In the genomic region with DNA sequence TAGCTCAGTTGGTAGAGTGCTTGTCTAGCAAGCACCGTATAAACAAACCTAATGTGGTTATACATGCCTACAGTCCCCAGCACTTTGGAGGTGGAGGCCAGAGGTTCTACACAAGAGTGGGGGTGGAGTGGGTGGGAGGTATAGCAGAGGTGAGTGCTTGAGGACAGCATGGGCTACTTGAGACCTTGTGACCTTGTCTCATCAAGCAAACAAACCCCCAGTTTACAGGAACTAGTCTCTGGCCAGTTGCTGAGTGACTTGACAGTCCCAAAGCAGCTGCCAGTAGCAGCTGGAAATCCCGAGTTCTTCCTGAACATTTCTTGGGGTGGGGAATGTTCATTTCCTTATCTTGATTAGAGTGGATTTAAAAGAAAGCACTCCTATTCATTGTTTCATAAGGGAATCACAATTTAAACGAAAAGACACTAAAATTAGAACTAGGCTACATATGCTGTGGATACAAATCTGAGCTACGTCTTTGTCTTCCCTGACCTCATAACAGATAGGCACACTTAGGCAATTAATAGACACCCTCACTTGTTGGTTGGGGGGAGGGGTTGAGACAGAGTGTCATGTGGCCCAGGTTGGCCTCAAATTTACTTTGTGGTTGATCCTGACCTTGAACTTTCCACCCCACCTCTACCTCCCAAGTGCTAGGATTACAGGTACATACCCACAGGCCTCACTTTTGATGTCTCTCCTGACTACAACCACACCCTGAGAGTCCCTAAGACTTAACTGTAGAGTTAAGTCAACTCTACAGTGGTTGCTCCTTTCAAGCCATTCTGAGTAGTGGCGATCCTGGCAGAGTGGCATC, we compare ENCODE assay signal across 17 mouse cellular contexts. TPM values are rescaled to one million over a fixed set of nuclear protein-coding genes. Genes with fewer than 3 reads are reported as not detected.
DNase-seq lines count a peak whose midpoint lies in the region; ATAC-seq lines count a peak whose summit lies in the region.
"Had no signal": no experiment of that assay in that cellular context is flagged by ENCODE, and none has a peak within 500 bp of the region (broad histone marks: within the 10 kb centered on the region; RNA-seq: fewer than 3 reads in every experiment).

No protein-coding gene starts in this region.

- ATAC-seq in forebrain, embryonic 11.5 days (replicated peaks; ENCODE audit: low FRiP score), result peak; percentile 39; the same call in 1 of the 2 replicates
- ATAC-seq in forebrain, embryonic 16.5 days, result no peak
- 0 out of 2 replicates have a peak, but pooled peaks have one; percentile 19 for ATAC-seq in hindbrain, embryonic 11.5 days (ENCODE audit: low FRiP score)
- ATAC-seq in hindbrain, embryonic 12.5 days (ENCODE audit: low FRiP score), result no peak
- no peak for ATAC-seq in midbrain, embryonic 12.5 days (ENCODE audit: low FRiP score, low read depth)
- no peak for ATAC-seq in midbrain, embryonic 14.5 days (ENCODE audit: low FRiP score, low TSS enrichment)
- ATAC-seq in neural tube, embryonic 14.5 days (ENCODE audit: low read depth), result no peak

- 51% methylated on average over 5 of the region's 5 CpGs for WGBS in forebrain, embryonic 11.5 days
- 56% methylated on average over 5 of the region's 5 CpGs for WGBS in forebrain, embryonic 16.5 days
- WGBS in hindbrain, embryonic 11.5 days, result 79% methylated on average over 5 of the region's 5 CpGs
- WGBS in hindbrain, embryonic 12.5 days, result 69% methylated on average over 5 of the region's 5 CpGs
- WGBS in midbrain, embryonic 12.5 days, result 65% methylated on average over 5 of the region's 5 CpGs
- 61% methylated on average over 5 of the region's 5 CpGs for WGBS in midbrain, embryonic 14.5 days
- WGBS in neural tube, embryonic 14.5 days, result 75% methylated on average over 5 of the region's 5 CpGs

- no peak overlapping the region; the same call in 1 of the 2 replicates for H3K4me2 ChIP-seq in forebrain, embryonic 11.5 days (ENCODE audit: low read depth, low read length, severe bottlenecking)
- H3K4me2 ChIP-seq in forebrain, embryonic 16.5 days (ENCODE audit: low read length), result no peak overlapping the region
- H3K4me2 ChIP-seq in hindbrain, embryonic 11.5 days (replicated peaks; ENCODE audit: low read depth, low read length), result no peak overlapping the region
- no peak overlapping the region for H3K4me2 ChIP-seq in hindbrain, embryonic 12.5 days (replicated peaks)
- peak overlapping the region; percentile 45 for H3K4me2 ChIP-seq in midbrain, embryonic 12.5 days (replicated peaks)
- no peak overlapping the region for H3K4me2 ChIP-seq in midbrain, embryonic 14.5 days (ENCODE audit: low read length)
- H3K4me2 ChIP-seq in neural tube, embryonic 14.5 days (ENCODE audit: low read depth, low read length), result no peak overlapping the region
- H3K4me2 ChIP-seq: limb, embryonic 13.5 days had no signal

- H3K9me3 ChIP-seq in forebrain, embryonic 11.5 days (ENCODE audit: control insufficient read depth, low read length), result no peaks in the 10 kb centered on the region
- no peaks in the 10 kb centered on the region for H3K9me3 ChIP-seq in forebrain, embryonic 16.5 days (ENCODE audit: control insufficient read depth, low read length)
- H3K9me3 ChIP-seq in hindbrain, embryonic 11.5 days (ENCODE audit: control insufficient read depth, low read length), result no peaks in the 10 kb centered on the region
- H3K9me3 ChIP-seq in hindbrain, embryonic 12.5 days (replicated peaks), result no peaks in the 10 kb centered on the region
- no peaks in the 10 kb centered on the region for H3K9me3 ChIP-seq in midbrain, embryonic 12.5 days
- no peaks in the 10 kb centered on the region for H3K9me3 ChIP-seq in midbrain, embryonic 14.5 days (ENCODE audit: control insufficient read depth, low read length)
- H3K9me3 ChIP-seq in neural tube, embryonic 14.5 days (ENCODE audit: control insufficient read depth, low read length), result no peaks in the 10 kb centered on the region
- H3K9me3 ChIP-seq: G1E; limb, embryonic 13.5 days had no signal

- DNase-seq in forebrain, embryonic 11.5 days (ENCODE audit: low spot score), result no peak
- no peak for DNase-seq in hindbrain, embryonic 11.5 days (ENCODE audit: low spot score)
- no peak for DNase-seq in midbrain, embryonic 14.5 days
- DNase-seq: adrenal gland, postnatal 10 days; B cell, adult 2 months; cerebellum, adult 18-20 months; kidney, postnatal 14 days; right cerebral cortex, postnatal 14 days; thymus, postnatal 36 days had no signal

- H3K27me3 ChIP-seq in forebrain, embryonic 11.5 days (ENCODE audit: control insufficient read depth, insufficient read depth, low read length), result peaks cover 8% of the 10 kb centered on the region; the same call in 1 of the 2 replicates
- H3K27me3 ChIP-seq in forebrain, embryonic 16.5 days (replicated peaks; ENCODE audit: control insufficient read depth, insufficient read depth, low read length), result no peaks in the 10 kb centered on the region
- no peaks in the 10 kb centered on the region for H3K27me3 ChIP-seq in hindbrain, embryonic 11.5 days (ENCODE audit: control insufficient read depth, insufficient read depth, low read length)
- 0 out of 2 replicates have a peak, but pooled peaks cover 4% of the 10 kb centered on the region for H3K27me3 ChIP-seq in hindbrain, embryonic 12.5 days
- peaks cover 65% of the 10 kb centered on the region for H3K27me3 ChIP-seq in midbrain, embryonic 12.5 days
- H3K27me3 ChIP-seq in midbrain, embryonic 14.5 days (ENCODE audit: control insufficient read depth, insufficient read depth, low read length), result 0 out of 2 replicates have a peak, but pooled peaks cover 4% of the 10 kb centered on the region
- no peaks in the 10 kb centered on the region for H3K27me3 ChIP-seq in neural tube, embryonic 14.5 days (ENCODE audit: control insufficient read depth, insufficient read depth, low read length)
- H3K27me3 ChIP-seq: limb, embryonic 13.5 days had no signal

- no peak overlapping the region for H3K4me3 ChIP-seq in forebrain, embryonic 11.5 days (ENCODE audit: low read depth, low read length)
- no peak overlapping the region for H3K4me3 ChIP-seq in forebrain, embryonic 16.5 days (replicated peaks; ENCODE audit: low read length)
- H3K4me3 ChIP-seq in hindbrain, embryonic 11.5 days (ENCODE audit: low read depth, low read length), result no peak overlapping the region
- no peak overlapping the region for H3K4me3 ChIP-seq in hindbrain, embryonic 12.5 days
- no peak overlapping the region for H3K4me3 ChIP-seq in midbrain, embryonic 12.5 days
- no peak overlapping the region for H3K4me3 ChIP-seq in midbrain, embryonic 14.5 days (replicated peaks; ENCODE audit: low read depth, low read length)
- H3K4me3 ChIP-seq in neural tube, embryonic 14.5 days (ENCODE audit: low read depth, low read length), result no peak overlapping the region
- H3K4me3 ChIP-seq: limb, embryonic 13.5 days had no signal

- peaks cover 5% of the 10 kb centered on the region; the same call in 1 of the 2 replicates for H3K4me1 ChIP-seq in forebrain, embryonic 11.5 days (replicated peaks; ENCODE audit: control insufficient read depth, insufficient read depth, low read length)
- peaks cover 12% of the 10 kb centered on the region for H3K4me1 ChIP-seq in forebrain, embryonic 16.5 days (replicated peaks; ENCODE audit: control insufficient read depth, insufficient read depth, low read length)
- no peaks in the 10 kb centered on the region for H3K4me1 ChIP-seq in hindbrain, embryonic 11.5 days (replicated peaks; ENCODE audit: control insufficient read depth, insufficient read depth, low read length)
- peaks cover 13% of the 10 kb centered on the region for H3K4me1 ChIP-seq in hindbrain, embryonic 12.5 days
- H3K4me1 ChIP-seq in midbrain, embryonic 12.5 days, result peaks cover 11% of the 10 kb centered on the region
- peaks cover 10% of the 10 kb centered on the region; the same call in 1 of the 2 replicates for H3K4me1 ChIP-seq in midbrain, embryonic 14.5 days (ENCODE audit: control insufficient read depth, insufficient read depth, low read length)
- H3K4me1 ChIP-seq in neural tube, embryonic 14.5 days (ENCODE audit: control insufficient read depth, insufficient read depth, low read length), result no peaks in the 10 kb centered on the region

- no peak overlapping the region for H3K27ac ChIP-seq in forebrain, embryonic 11.5 days (ENCODE audit: low read depth, low read length)
- H3K27ac ChIP-seq in forebrain, embryonic 16.5 days (ENCODE audit: low read length), result no peak overlapping the region
- H3K27ac ChIP-seq in hindbrain, embryonic 11.5 days (ENCODE audit: low read depth, low read length), result no peak overlapping the region
- H3K27ac ChIP-seq in hindbrain, embryonic 12.5 days, result no peak overlapping the region
- H3K27ac ChIP-seq in midbrain, embryonic 12.5 days (replicated peaks), result peak overlapping the region; percentile 47; the same call in 1 of the 2 replicates
- H3K27ac ChIP-seq in midbrain, embryonic 14.5 days (replicated peaks; ENCODE audit: low read depth, low read length), result no peak overlapping the region
- 0 out of 2 replicates have a peak overlapping the region, but pooled peaks have one; percentile 28 for H3K27ac ChIP-seq in neural tube, embryonic 14.5 days (ENCODE audit: low read depth, low read length)
- H3K27ac ChIP-seq: limb, embryonic 13.5 days; macrophage; stomach, postnatal 0 days had no signal

- H3K9ac ChIP-seq in forebrain, embryonic 11.5 days (ENCODE audit: low read length), result no peak overlapping the region
- no peak overlapping the region for H3K9ac ChIP-seq in forebrain, embryonic 16.5 days (replicated peaks; ENCODE audit: low read depth, low read length)
- H3K9ac ChIP-seq in hindbrain, embryonic 11.5 days (ENCODE audit: low read depth, low read length), result no peak overlapping the region
- no peak overlapping the region for H3K9ac ChIP-seq in hindbrain, embryonic 12.5 days
- H3K9ac ChIP-seq in midbrain, embryonic 12.5 days (replicated peaks), result no peak overlapping the region
- no peak overlapping the region for H3K9ac ChIP-seq in midbrain, embryonic 14.5 days (replicated peaks; ENCODE audit: low read length)
- H3K9ac ChIP-seq in neural tube, embryonic 14.5 days (replicated peaks; ENCODE audit: low read depth, low read length), result no peak overlapping the region
- H3K9ac ChIP-seq: limb, embryonic 13.5 days had no signal

- no peaks in the 10 kb centered on the region for H3K36me3 ChIP-seq in forebrain, embryonic 11.5 days (ENCODE audit: control insufficient read depth, insufficient read depth, low read length)
- no peaks in the 10 kb centered on the region for H3K36me3 ChIP-seq in forebrain, embryonic 16.5 days (ENCODE audit: control insufficient read depth, insufficient read depth)
- no peaks in the 10 kb centered on the region for H3K36me3 ChIP-seq in hindbrain, embryonic 11.5 days (ENCODE audit: control insufficient read depth, insufficient read depth, low read length)
- no peaks in the 10 kb centered on the region for H3K36me3 ChIP-seq in hindbrain, embryonic 12.5 days
- no peaks in the 10 kb centered on the region for H3K36me3 ChIP-seq in midbrain, embryonic 12.5 days
- H3K36me3 ChIP-seq in midbrain, embryonic 14.5 days (ENCODE audit: control insufficient read depth, insufficient read depth, low read length), result no peaks in the 10 kb centered on the region
- no peaks in the 10 kb centered on the region for H3K36me3 ChIP-seq in neural tube, embryonic 14.5 days (ENCODE audit: control insufficient read depth, insufficient read depth, low read length)
- H3K36me3 ChIP-seq: G1E; limb, embryonic 13.5 days had no signal

RNA-seq across cellular contexts. Expression of a gene that starts 33.5 kb away (rescaled TPM):
- polyA plus RNA-seq in forebrain, embryonic 11.5 days (2014; fragmentation: Nextera tagmentation; extraction: Ambion mirVana), result 6.4 and 8.3 TPM in 2 replicates
- polyA plus RNA-seq in forebrain, embryonic 16.5 days (2015; fragmentation: Nextera tagmentation; extraction: Ambion mirVana), result 15.6 and 18.0 TPM in 2 replicates
- polyA plus RNA-seq in hindbrain, embryonic 11.5 days (2014; fragmentation: Nextera tagmentation; extraction: Ambion mirVana), result 7.1 TPM in 2 replicates
- 9.4 and 10.2 TPM in 2 replicates for polyA plus RNA-seq in hindbrain, embryonic 12.5 days (2016; fragmentation: Nextera tagmentation; extraction: Ambion mirVana)
- 9.6 and 9.9 TPM in 2 replicates for polyA plus RNA-seq in midbrain, embryonic 12.5 days (2016; fragmentation: Nextera tagmentation; extraction: Ambion mirVana)
- 6.6 and 8.4 TPM in 2 replicates for polyA plus RNA-seq in midbrain, embryonic 14.5 days (2014; fragmentation: Nextera tagmentation; extraction: Ambion mirVana)
- polyA plus RNA-seq in neural tube, embryonic 14.5 days (2014; fragmentation: Nextera tagmentation; extraction: Ambion mirVana), result 5.7 TPM in 2 replicates
- polyA plus RNA-seq: G1E had no signal

Comparison
In these comparisons a context has a peak if more than half of its experiments do, and no peak if none do; other contexts are left out.
1. ATAC-seq: peak in forebrain, embryonic 11.5 days (single experiment) and hindbrain, embryonic 11.5 days (single experiment); none in forebrain, embryonic 16.5 days (single experiment), hindbrain, embryonic 12.5 days (single experiment), midbrain, embryonic 12.5 days (single experiment), midbrain, embryonic 14.5 days (single experiment) and neural tube, embryonic 14.5 days (single experiment).
2. H3K27ac ChIP-seq: peak in midbrain, embryonic 12.5 days (single experiment) and neural tube, embryonic 14.5 days (single experiment); none in forebrain, embryonic 11.5 days (single experiment), forebrain, embryonic 16.5 days (single experiment), hindbrain, embryonic 11.5 days (single experiment), hindbrain, embryonic 12.5 days (single experiment) and midbrain, embryonic 14.5 days (single experiment).